Mouse (Mus musculus): ENCODE measurements at regions not wholly inside any gene's neighbourhood (a gene's known extent, or its start where the extent isn't known, plus 50 kb on each side); places are given as distances from the start of the nearest gene placed in this dataset.

GRCm38 (mm10) chr5:111824600-111825130 lies 90.9 kb downstream of the Gm26897 start:
- intact Hi-C loops (cut with DNase I) = no loop called here

DNA sequence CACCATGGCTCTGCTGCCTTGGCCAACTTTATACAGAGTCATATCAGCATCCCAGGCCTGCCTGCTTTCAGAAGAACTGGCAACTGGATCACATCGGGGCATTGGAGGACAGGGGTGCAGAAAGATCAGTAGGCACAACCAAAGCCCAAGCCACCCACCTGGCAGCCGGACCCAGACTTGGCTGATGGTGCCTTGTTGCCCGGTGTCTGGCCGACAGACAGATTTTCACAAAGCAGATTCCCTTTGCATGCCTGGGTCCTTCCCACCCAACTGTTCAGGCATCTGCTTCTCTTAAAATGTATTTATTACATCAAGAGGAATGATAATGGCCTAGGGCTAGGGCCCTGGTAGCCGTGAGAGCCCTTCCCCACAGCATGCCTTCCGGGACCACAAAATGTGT lies 96.2 kb downstream of the Gm26897 start:
- DNase-seq = no peak
- intact Hi-C loops (cut with DNase I) = no loop called here

More at GRCm38 (mm10) chr5:111824600-111825130, 90.9 kb downstream of the Gm26897 start:
- no peak for DNase-seq

- intact Hi-C loops (cut with DNase I) = no loop called here
- DNase-seq = no peak
Observed at GRCm38 (mm10) chr5:111835737-111836667, 102.3 kb downstream of the Gm26897 start.

DNA sequence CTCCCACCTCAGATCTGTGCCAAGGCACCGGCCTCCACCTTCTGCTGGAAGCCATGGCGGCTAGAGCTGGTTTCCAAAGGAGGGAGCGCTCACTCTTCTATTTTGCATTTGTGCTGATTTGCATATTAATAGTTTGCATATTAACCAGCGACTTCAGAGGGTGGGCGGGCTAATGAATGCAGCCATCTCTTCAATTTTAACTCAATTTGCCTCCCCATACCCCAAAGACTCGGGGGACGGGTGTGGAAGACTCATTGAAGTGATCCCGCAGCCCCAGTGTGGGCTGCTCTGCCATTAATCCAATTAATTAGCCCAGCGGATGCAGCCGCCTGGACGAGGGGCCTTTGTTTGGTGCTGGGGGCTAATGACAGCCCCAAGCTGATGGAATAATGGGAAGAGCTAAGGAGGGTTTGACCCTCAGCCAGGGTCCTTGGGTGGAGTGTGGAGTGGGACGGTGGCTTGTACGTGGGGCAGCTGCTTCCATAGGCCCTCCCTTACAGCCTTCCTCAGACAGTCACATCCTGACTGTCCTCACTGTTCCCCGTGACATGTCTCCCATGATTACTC lies 103.0 kb downstream of the Gm26897 start:
- intact Hi-C loops (cut with DNase I) = no loop called here
- no peak for DNase-seq

- intact Hi-C loops (cut with DNase I) = no loop called here
- DNase-seq = no peak
Observed at GRCm38 (mm10) chr5:111842461-111842860, 108.7 kb downstream of the Gm26897 start.

GRCm38 (mm10) chr5:111843622-111844239 lies 110.0 kb downstream of the Gm26897 start:
- DNase-seq = no peak
- intact Hi-C loops (cut with DNase I) = no loop called here

DNA sequence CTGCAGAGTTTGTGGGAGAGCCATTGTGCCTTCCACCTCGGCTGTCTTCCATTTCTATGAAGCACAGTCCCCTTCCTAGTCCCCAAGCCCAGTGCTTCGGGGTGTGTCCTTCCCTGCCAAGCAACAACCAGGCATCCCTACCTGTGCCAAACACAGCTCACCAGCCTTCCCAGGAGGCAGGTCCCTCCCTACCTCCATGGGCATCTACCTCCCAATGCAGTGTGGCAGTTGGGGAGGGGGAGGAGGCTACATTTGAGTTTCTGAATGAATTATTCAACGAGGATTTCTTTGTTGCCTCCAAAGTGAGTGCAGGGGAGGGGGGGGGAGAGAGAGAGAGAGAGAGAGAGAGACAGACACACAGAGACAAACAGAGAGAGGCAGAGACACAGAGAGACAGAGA lies 110.8 kb downstream of the Gm26897 start:
- intact Hi-C loops (cut with DNase I) = no loop called here
- no peak for DNase-seq

DNA sequence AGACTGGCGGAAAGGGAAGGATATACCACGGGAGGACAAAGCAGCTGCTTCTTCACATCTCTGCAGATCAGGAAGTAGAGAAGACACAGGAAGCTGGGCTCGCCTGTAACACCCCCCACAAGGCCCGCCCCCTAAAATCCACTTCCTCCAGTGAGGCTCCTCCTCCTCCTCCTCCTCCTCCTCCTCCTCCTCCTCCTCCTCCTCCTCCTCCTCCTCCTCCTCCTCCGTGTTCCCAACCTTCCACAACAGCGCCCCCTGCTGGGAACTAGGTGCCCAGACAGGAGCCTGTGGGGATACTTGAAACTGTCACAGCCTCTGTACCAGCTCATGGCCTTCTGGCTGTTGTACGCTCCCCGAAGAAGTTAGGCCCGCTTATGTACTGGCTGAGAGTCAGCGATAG lies 115.2 kb downstream of the Gm26897 start:
- intact Hi-C loops (cut with DNase I) = no loop called here
- DNase-seq = no peak

DNA sequence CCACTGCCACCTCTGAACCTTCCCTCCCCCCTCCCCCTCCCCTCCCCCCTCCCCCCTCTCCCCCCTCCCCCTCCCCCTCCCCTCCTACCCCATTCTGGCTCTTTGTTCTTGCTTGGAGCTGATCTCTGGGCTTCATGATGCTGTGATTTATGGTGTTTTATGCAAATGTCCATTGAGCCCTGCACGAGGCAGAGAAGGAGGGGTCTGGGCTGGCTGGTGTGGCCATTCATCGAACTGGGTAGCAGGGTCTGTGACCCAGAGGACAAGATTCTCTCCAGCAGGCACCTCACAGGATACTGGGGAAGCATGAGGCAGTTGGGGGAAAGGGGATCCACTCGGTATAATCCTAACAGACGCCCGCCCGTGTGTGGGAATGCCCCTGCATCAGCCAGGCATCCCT lies 119.0 kb downstream of the Gm26897 start:
- intact Hi-C loops (cut with DNase I) = no loop called here
- no peak for DNase-seq

DNA sequence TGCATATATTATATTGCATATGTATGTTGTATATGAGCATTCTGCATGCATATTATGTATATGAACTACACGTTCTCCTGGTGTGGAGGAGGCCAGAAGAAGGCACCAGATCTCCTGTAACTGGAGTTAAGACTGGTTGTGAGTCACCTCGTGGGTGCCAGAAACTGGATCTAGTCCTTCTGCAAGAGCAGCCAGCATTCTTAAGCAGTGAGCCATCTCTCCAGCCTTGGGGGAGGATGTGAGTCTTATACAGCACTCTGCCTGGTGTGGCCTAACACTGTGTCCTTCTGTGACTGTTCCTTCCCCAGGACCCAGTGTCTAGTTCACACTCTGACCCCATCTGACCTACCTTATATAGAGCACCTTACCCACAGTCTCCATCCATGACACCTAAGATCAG lies 121.6 kb downstream of the Gm26897 start:
- intact Hi-C loops (cut with DNase I) = no loop called here
- no peak for DNase-seq

- no peak for DNase-seq
- intact Hi-C loops (cut with DNase I) = no loop called here
Observed at GRCm38 (mm10) chr5:111857200-111857599, 123.5 kb downstream of the Gm26897 start.

- intact Hi-C loops (cut with DNase I) = no loop called here
- no peak for DNase-seq
Observed at GRCm38 (mm10) chr5:111860436-111860835, 126.7 kb downstream of the Gm26897 start.

GRCm38 (mm10) chr5:111862331-111862730 lies 128.6 kb downstream of the Gm26897 start:
- intact Hi-C loops (cut with DNase I) = no loop called here
- no peak for DNase-seq

- intact Hi-C loops (cut with DNase I) = no loop called here
- DNase-seq = no peak
Observed at GRCm38 (mm10) chr5:111863922-111864321, 130.2 kb downstream of the Gm26897 start.

DNA sequence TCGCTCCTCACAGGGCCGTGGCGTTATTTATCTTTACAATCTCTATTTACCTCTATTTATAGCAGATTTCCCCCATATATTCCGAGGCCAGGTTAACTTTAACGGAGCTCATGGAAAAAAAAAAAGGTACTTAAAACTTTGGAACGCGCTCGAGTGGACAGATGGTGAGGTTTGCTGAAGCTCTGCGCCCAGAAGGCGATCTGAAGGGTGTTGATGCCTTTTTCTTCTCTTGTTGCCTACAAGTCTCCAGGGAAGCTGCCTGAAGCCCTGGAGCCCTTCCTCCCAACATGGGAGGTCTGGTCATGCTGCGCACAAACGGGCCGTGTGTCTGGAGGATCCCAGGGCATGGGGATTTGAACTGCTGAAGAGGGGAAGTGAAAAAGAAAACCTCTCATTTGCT lies 130.9 kb downstream of the Gm26897 start:
- DNase-seq = no peak
- intact Hi-C loops (cut with DNase I) = no loop called here

DNA sequence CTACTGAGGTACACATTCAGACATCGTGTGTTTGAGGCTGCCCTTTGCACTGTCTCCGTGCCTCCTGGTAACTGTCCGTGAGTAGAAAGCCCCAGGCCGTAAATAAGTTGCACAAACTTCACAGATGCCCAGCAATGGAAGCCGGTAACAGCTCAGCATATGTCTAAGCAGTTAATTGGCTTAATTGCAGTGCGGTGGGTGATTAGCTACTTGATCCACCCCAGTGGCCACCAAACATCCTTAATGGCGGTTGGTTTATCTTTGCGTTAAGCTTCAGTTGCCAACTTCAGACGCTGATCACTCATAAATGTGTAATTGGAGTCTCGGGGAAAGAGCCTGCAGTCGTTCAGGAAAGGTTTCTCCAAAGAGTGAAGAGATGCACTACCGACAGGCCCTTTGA lies 135.3 kb downstream of the Gm26897 start:
- DNase-seq = no peak
- intact Hi-C loops (cut with DNase I) = no loop called here

DNA sequence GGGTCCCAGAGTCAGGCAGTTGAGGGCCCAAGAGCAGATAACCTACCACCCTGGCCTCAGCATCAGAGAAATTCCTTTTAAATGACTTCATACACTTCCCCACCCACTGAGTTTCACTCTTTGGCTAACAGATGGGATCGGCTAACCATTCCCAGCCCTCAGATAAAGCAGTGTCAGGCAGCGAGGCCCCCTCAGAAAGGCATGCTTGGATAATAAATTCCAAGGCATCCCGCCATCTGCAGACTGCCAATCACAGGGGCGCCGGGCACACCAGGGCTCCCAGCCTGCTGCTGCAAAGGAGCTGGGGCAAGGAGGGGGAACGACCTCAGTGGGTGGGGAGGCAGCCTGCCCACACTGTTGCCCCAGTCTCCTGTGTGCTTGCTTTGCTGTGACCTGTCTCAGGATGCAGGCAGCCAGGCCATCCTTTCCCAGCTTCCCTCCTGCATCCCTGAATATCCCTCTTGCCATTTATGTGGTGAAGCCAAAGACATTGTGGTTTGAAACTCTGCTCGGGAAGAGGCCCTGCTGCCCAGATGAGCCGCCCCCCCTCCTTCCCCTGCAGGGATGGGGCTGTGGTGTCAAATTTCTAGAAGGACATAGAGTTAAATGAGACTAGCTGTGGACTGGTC lies 143.6 kb downstream of the Gm26897 start:
- intact Hi-C loops (cut with DNase I) = no loop called here
- no peak for DNase-seq

GRCm38 (mm10) chr5:111879044-111879443 lies 145.3 kb downstream of the Gm26897 start:
- intact Hi-C loops (cut with DNase I) = no loop called here

GRCm38 (mm10) chr5:111880268-111880667 lies 146.5 kb downstream of the Gm26897 start:
- DNase-seq = no peak
- intact Hi-C loops (cut with DNase I) = no loop called here

More at GRCm38 (mm10) chr5:111879044-111879443, 145.3 kb downstream of the Gm26897 start:
- no peak for DNase-seq

DNA sequence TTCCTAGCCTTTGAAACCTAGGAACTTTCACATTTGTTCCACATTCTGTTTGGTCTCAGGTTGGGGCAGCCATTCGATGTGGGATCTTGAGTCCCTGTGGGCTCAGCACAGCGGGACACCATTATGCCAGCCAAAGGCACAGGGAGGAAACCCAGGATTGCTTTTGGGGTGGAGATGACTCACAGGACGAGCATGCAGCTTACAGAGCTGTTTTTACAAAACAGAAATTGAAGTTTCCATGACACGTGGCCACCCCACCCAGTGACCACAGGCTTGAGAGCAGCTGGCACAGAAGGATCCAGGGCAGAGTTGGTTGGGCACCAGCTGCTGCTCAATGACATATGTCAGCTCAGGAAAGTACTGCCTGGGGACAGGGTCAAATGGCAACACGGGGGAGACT lies 147.8 kb downstream of the Gm26897 start:
- intact Hi-C loops (cut with DNase I) = no loop called here
- peak; percentile 41 to 50 for DNase-seq

GRCm38 (mm10) chr5:111887281-111887680 lies 153.6 kb downstream of the Gm26897 start:
- intact Hi-C loops (cut with DNase I) = no loop called here
- DNase-seq = no peak
